Mouse (Mus musculus): ENCODE measurements around the gene Uba2.

DNA sequence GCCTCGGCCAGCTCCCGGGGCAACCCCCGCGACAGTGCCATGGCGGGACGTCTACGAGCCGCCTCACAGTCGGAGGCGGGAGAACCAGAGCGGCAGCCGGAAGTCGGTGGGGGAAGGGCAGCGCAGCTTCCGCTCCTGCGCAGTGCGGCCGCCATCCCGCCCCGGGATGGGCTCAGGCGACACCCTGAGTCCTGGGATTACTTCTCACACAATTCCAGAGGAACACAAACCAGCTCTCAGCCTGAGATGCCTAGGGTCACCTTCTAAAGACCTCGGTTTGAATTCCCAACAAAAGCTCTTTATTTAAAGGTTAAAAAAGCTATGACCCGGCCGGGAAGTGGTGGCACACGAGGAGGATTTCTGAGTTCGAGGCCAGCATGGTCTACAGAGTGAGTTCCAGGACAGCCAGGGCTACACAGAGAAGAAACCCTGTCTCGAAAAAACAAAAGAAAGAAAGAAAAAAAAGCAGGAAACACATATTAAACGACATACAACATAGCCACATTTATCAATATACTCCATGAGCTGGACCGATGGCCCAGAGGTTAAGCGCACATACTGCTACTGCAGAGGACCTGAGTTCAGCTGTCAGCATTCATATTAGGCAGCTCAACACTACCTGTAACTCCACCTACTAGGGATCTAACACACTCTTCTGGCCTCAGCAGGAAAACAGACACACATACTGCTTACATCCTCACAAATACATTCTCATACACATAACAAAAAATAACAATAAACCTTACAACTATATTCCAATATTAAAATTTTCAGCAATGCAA is 738 bp downstream of the Uba2 start:
- TF ChIP-seq POLR2A (IDR thresholded peaks at IDR 0.05; ENCODE audit: low read depth, low read length) (peak; percentile 73), CTCF (IDR thresholded peaks at IDR 0.05; ENCODE audit: extremely low read depth, insufficient read depth, insufficient read length, insufficient replicate concordance) (no peak)
